Mouse (Mus musculus): ENCODE measurements around the gene Slc25a12.
A peak's percentile ranks its signal among the peaks of the same experiment; 100 is the strongest.
"Not testable (repeated sequence)": the region's sequence is repeated elsewhere in the genome, so short reads cannot be mapped to it uniquely, and the experiment has no call there.

The Slc25a12 gene

DNA sequence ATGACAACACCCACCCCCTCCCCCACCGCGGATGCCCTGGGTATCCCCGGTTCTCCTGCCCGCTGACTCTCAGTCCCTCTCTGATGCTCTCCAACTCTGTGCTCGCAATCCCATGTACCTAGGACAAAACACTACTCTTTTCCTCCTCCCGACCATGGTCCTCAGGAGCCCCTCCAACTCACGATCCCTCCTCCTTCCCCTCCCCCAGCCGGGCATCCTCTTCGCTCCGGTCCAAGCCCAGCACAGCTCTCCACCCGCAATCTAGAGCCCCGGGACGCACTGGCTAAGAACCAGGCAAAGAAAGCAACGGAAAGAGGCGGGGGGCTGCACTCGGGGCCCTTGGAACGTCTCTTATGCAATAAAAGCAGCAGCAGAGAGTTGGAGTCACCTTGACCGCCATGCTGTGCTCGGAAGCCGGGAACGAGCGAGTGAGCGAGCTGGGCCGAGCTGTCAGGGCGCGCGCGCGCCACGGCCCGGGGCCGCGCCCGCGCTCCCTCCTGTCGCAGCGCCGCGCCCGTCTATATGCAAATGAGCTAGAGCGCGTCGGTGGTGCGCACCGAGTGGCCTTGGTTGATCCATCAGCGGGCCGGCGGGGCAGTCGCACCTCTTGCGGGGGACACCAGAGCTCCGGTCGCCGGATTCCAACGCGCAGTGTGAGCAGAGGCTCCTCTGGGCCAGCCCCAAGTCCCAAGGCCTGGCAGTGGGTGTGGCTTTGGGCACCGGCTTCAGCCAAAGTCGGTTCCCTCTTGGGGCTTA lies at the start of gene Slc25a12:
TSS of gene Slc25a12 (minus strand) at position 625 of the 756 bp plus-strand sequence.
- DNase-seq (ENCODE audit: low spot score in 2 of 2): peak; percentile 68 to 70

DNA sequence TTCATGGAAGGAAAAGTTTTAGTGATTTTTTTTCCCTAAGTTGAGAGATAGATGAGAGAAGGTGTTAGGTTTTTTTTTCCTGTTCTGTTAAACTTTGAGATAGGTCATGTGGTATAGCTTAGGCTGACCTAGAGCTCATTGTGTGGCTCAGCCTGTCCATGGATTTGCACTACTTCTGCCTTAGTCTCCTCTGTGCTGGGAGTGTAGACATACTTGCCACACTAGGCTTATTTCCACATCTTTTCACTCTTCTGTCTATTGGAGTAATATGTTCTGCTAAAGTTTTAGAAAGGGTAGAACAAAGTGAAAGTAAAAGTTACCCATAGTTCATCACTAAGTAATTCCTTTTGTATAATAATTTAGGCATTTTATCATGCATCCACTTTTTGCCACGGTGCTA lies 38.1 kb upstream of the Slc25a12 start:
- DNase-seq (ENCODE audit: low spot score in 2 of 2): no peak

DNA sequence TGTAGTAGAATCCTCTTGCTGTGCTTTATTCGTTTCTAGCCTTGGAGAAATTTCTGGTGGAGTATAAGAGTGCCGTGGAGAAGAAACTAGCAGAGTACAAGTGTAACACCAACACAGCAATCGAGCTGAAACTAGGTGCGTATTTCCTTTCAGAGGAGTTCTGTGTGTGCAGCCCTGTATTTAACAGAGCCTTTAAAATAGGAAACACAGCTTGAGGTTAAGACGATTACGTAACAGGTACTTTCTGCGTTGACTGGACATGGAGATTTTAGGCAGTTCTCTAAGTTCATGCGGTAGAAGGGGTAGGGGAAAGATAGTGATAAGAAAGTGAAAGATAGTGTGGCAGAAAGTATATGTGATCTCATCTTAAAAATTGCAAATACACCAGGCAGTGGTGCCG lies 22.3 kb upstream of the Slc25a12 start:
- DNase-seq (ENCODE audit: low spot score in 2 of 2): no peak

DNA sequence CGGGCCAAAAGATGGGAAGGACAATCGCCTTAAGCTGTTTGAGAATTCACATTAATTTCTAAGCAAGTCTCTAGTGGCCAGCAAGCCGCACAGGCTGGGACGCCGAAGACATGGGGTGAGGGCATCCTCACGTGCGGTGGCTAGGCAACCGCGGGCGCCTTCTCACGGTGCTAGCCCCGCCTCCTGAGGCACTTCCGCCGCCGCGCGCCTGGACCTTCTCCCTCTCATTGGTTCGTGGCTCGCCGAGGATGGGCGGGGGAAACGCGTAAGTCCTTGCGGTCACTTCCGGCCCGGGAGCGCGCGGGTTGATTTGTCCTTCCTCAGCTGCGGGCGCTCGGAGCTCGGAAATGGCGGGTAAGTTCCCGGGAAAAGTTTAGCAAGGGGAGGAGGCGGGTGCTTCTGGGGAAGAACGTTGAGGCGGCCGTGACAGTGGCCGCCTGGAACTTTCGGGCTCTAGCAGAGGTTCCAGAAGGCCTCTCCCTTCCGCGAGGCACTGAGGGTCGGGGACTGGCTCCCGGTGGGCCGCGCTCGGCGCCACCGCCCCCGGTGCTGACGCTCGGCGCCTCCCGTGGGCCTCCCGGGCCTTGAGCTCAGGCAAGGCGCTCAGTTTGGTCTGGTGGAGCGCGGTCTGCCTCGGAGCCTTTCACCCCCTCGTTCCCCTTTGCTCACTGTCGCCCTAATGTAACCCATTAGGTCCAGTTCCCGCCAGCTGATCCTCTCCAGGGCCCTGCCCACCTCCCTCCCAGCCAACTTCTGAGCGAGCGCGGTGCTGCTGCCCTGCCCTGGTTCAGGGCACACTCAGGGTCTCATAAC lies 21.6 kb upstream of the Slc25a12 start, which contains the start of gene Hat1:
TSS of gene Hat1 (plus strand) at position 8 of the 813 bp plus-strand sequence.
- peak; percentile 90 to 96 for DNase-seq (ENCODE audit: low spot score in 2 of 2)

DNA sequence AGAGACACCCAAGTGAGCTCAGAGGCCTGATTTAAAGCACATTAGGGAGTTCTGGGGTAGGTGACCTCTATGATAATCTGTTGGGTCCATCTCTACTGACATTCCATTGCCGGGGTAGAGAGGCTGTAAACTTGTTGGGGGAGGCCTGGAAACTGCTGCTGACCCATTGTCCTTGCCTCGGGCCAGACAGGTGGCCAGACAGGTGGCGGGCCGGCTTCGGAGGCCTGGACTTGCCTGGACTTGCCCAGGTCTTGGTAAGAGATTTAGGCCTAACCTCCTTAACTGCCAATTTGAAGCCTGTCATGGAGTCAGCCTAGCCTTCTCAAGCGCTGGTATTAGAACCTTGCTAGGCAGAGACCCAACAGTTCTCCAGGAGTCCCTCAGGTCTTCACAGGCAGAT lies 20.2 kb upstream of the Slc25a12 start:
- DNase-seq (ENCODE audit: low spot score in 2 of 2): no peak

DNA sequence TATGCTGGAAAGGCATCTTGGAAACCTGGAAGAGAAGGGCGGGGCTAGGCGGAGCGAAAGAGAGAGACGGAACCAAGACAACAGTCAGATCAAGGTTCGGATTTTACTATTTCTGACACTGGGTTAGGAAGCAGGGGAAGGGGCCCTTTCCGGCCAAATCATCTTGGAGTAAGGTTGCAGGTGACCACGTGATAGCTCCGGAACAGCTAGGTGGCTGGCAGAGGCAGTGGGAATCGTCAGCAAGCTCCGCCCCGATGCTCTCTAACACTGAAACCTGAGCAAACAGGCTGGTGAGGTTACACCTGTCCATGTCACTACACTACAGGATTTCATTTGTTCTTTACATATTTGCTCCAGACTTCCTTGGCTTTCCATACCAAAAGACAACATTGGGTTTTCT lies 16.3 kb upstream of the Slc25a12 start:
- DNase-seq (ENCODE audit: low spot score in 2 of 2): no peak

DNA sequence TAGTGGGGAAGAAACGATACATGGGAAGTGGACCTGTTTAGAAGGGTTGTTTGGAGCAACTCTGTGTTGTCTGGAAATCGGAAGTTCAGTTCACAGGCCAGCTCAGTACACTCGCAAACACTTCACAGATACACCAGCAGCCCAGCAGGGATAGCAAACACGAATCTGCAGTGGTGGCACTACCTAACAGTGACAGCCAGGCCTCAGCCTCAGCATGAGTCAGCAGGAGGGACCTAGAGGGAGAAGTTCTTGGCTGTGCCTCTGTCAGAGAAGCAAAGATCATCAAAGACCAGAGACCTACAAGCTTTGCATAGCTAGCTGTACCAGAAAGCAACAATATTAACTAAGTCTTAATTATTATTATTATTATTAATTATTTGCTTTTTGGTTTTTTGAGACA lies 14.4 kb upstream of the Slc25a12 start:
- DNase-seq (ENCODE audit: low spot score in 2 of 2): no peak

DNA sequence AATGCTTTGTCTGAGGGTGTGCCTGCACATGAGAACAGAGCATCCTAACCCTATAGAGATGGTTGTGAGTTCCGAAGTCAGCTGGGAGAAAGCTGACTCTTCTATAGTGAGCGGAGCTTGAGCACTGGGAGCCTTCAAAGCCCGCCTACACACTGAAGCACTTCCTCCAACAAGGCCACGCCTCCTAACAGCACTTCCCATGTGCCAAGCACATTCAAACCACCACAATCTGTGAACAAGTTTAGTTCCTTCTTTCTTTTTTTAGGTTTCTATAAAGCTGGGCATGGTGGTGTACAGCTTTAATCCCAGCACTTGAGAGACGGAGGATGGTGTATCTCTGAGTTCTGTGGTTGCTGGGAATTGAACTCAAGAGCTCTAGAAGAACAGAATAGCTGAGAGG lies 9.9 kb upstream of the Slc25a12 start:
- no peak for DNase-seq (ENCODE audit: low spot score in 2 of 2)

DNA sequence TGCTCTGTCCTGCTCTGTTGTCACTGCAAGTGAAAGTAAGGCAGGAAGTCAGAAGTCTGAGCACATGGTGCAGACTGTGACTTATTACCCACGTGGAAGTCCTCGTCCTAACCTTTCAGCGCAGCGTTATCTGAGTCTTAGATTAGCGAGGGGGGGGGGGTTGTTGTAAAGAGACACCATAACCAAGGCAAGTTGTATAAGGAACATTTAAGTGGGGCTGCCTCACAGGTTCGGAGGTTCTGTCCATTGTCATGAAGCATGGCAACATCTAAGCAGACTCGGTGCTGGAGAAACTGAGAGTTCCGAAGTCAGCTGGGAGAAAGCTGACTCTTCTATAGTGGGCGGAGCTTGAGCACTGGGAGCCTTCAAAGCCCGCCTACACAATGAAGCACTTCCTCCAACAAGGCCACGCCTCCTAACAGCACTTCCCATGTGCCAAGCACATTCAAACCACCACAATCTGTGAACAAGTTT lies 8.9 kb upstream of the Slc25a12 start:
- no peak for DNase-seq (ENCODE audit: low spot score in 2 of 2)

DNA sequence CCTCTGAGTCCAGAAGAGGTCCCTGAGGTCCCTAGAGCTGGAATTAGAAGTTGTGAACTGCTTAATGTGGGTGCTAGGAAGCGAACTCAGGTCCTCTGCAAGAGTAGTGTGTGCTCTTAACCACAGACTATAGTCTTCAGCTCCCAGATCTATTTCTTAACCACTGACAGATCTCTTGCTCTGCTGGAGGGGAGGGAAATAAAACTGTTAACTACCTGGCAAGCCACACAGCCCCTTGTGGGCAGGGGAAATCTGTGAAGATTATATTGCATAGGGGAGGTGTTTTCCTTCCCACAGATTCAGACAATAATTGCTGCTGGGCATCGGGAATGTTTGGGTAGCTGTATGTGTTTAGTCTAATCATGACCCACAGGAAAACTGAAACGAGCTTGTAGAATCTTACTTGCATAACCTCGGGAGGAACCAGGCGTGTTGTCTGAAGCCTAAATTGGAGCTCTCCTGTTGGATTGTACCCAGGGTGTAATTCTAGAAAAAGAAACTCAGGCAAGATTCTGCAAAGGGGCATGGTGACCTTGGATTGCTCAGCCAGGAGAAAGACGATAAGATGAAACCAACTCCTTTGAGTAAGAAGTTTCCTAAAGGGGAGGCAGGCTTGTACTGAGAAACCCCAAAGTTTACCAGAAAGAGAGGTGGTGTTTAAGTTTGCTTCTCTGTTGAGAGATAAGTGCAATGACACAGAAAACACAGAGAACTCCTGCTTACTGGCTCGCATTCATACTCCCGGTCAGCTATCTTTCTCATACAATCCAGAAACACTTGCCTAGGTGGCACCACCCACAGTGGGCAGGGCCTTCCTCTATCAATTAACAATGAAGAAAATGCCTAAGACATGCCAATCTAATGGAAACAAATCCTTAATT lies 7.0 kb upstream of the Slc25a12 start:
- DNase-seq (ENCODE audit: low spot score in 2 of 2): no peak

DNA sequence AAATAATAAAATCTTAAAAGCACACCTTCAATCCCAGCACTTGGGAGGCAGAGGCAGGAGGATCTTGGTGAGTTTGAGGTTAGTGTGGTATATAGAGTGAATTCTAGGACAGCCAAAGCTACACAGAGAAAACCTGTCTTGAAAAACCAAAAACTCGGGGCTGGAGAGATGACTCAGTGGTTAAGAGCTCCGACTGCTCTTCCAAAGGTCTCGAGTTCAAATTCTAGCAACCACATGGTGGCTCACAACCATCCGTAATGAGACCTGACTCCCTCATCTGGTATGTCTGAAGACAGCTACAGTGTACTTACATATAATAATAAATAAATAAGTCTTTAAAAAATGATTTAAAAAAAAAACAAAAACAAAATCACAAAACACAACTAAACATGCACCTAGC lies 4.7 kb upstream of the Slc25a12 start:
- DNase-seq (ENCODE audit: low spot score in 2 of 2): not testable (repeated sequence)

DNA sequence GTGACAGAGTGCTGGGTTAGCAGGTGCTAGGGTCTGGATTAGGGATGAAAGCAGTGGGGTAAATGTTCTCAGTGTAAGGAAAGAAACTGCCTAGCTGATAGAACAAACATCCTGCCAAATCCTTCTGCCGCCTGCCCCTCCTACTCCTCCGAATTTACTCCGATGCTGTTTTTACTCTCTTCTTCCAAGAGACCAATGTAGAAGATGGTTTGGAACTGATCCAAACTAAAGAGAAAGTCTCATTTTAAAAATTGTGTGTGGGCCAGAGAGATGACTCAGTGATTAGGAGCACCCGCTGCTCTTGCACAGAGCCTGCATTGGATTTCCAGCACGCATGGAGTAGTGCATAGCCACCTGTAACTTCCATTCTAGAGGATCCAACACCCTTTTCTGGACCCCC lies 4.2 kb upstream of the Slc25a12 start:
- DNase-seq (ENCODE audit: low spot score in 2 of 2): no peak

DNA sequence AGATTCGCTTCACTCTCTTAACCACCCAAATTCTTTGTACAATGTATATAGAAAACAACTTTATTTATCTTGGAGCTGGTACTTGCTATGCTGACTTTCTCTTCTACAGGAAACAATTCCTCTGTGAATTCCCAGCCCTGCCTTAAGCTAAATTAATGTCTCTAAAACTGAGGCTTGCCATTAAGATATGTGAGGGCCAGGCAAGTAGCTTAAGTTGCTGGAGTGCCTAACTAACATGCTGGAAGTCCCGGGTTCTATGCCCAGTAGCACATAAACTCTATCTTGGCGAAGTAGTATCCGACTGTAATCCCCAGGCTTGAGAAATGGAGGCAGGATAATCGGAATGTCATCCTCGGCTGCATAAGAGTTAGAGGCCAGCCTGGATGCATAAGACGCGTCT lies 537 bp upstream of the Slc25a12 start:
- no peak for DNase-seq (ENCODE audit: low spot score in 2 of 2)

DNA sequence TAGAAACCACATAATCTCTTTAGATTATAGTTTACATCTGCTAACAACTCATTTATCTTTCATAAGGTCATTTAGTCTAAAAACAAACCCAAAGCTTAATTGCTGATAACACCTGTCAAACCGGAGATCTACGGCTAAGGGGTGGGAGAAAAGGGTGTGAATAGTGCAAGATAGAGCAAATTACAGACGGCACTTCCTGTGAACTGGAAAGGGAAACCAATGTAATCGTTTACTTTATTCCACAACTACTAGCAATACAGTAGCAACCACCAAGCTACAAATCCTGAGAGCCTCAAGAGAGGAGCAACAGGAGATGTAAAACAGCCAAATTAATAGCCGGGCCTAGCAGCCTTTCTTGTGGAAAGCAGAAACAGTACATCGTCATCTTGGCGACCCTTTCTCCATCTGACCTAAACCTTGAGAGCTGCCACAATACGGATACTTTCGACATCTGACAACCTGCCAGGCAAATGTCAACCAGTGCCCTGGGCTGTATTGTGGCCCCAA lies 878 bp downstream of the Slc25a12 start:
- no peak for DNase-seq (ENCODE audit: low spot score in 2 of 2)

DNA sequence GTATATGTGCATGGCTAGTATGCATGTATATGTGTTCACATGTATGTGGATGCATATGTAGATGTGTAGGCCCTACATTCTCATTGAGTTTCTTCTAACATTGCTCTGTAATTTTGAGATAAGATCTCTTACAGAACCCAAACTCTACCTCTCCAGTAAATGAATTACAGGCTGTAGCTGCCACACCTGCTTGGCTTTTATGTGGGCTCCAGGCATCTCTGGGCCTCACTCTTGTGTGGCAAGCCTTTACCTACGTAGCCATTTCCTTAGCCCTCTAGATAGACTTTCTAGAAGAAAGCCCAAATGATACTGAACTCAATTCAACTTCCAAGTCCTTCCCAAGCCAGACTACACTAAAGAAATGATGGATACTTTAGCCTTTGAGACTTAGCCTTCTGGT lies 7.4 kb downstream of the Slc25a12 start:
- no peak for DNase-seq (ENCODE audit: low spot score in 2 of 2)

DNA sequence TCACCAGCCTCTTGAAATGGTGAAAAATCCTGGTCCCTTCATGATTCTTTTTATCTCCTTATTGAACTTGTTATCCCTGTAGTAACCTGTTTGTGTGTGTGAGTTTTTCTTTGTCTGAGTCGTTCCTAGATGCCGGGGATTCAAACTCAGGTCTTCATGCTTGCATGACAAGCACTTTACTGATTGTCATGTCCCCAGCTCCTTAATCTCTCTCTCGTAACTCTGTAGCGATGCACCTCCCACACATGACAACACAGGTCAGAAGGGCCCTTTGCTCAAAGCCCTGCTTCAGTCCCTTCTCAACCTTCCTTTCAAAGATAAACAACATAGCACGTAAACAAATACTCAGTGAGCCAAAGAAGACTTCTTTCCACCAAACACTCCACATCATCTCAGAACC lies 9.2 kb downstream of the Slc25a12 start:
- DNase-seq (ENCODE audit: low spot score in 2 of 2): no peak

DNA sequence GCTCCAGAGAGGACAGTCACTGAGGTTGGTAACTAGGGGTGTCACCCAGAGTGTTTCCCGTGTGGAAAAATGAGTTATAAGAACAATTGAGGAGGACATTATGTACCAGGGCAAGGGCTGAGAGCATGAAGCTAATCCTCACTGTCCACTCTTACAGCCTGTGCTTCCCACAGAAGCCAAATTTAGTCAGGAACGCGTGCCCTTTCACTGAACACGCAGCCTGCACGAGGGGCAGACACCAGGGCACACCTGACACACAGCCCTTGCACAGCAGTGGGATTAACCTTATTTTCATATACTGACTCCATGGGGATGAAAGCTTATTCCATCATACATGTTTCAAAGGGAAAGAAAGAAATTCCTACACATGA lies 13.5 kb downstream of the Slc25a12 start:
- no peak for DNase-seq (ENCODE audit: low spot score in 2 of 2)

DNA sequence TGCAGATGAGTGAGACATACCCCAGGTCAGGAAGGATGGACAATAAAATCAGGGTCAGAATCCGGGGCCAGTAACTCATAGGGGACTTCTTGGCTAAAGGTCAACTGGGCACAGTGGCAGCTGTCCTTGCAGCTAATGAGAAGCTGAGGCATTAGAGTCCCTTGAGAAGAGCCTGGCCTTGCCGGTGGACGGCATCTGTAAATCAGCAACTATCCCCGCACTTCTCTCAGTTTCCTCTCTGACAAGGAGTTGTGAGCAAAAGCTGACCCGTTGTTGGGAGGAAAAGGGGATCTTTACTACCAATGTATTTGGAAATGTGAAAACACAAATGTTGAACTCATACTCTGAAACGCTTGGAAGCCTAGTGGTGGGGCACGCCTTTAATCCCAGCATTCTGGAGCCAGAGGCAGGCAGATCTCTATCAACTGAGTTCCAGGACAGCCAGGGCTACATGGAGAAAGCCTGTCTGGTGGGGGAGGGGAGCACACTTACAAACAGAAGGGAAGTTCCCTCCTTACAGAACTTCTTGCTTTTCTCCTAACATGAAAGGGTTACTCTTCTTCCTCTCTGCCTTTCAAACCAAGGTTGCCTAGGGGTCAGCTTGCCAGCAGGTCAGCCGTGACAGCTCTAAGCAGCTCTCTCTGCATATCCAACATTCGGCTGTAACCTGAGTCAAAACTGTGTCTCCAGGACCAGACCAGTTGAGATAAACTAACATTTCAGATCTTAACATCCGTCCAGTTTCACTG lies 14.1 kb downstream of the Slc25a12 start:
- no peak for DNase-seq (ENCODE audit: low spot score in 2 of 2)

DNA sequence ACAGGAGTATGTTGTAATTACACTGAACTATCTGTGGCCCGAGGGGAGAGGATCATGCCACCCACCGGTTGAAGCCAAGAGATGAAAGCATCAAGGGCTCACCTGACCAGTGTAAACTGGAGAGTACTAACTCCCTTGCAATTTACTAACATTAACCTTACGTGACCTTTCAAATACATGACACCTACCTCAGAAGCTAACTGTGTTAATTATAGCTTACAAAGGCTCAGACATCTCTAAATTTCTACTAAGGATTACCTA lies 15.9 kb downstream of the Slc25a12 start:
- no peak for DNase-seq (ENCODE audit: low spot score in 2 of 2)

DNA sequence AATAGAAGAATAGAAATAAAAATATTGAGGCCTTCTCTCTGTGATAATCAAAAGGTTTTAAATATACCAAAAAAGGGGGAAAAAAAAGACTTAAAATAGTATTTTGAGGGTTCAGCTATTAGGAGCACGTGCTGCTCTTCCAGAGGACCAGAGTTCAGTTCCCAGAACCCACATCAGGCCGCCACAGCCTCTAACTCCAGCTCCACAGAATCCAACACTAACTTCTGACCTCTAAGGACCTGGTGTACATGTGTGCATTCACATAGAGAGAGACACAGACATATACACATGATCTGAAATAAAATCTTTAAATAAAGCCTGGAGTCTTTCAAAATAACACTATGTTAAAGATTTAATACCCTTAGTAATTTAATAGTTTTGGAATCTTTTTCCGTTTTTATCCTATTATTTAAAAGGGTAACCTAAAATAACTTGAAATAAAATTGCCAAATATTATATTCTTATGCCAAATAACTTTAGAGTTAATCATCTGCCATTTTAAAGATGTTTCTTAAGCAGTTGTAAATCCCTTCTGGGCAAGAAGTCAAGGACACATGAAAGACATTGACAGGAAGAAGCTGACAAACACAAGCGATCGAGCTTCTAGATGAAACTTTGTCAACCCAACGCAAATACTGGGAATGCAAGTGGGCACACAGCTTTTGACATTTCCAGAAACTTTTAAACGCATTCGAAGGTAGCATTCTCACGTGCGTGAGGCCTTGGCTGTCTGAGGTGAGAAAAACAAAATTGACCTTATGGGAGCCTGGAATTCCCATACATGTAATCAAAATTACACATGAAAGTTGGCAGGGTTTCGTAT lies 16.4 kb downstream of the Slc25a12 start:
- no peak for DNase-seq (ENCODE audit: low spot score in 2 of 2)

DNA sequence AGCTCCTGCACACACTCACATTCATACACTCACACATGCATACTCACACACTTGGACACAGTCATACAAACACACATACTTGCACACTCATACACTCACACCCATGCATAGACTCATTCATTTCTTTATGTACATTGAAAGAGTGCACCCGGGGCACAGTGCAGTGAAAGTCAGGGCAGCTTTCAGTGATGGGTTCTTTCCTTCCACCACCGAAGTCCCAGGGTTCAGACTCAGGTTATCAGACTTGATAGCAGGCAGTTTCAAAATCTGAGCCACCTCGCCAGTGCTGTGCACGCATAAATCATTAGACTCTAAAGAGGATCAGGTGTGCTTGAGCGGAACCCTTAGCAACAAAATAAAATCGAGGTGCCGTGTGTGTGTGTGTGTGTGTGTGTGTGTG lies 17.4 kb downstream of the Slc25a12 start:
- DNase-seq (ENCODE audit: low spot score in 2 of 2): no peak

Measured in urinary bladder, postnatal 36 days (tissue).